Comparison of ENCODE assay signal across 10 mouse cellular contexts in genomic region chr13:112678154-112678553, GRCm38 (mm10). TPM values are rescaled to one million over a fixed set of nuclear protein-coding genes. Genes with fewer than 3 reads are reported as not detected.
DNase-seq lines count a peak whose midpoint lies in the region; ATAC-seq and TF ChIP-seq lines count a peak whose summit lies in the region.
"Had no signal": no experiment of that assay in that cellular context is flagged by ENCODE, and none has a peak within 500 bp of the region (broad histone marks: within the 10 kb centered on the region; RNA-seq: fewer than 3 reads in every experiment).

No protein-coding gene starts in this region.

- no peaks in the 10 kb centered on the region; the same call in 1 of the 2 replicates for H3K36me3 ChIP-seq in ES-E14 (ENCODE audit: control insufficient read depth, insufficient read depth, low read length, poor library complexity, severe bottlenecking)
- H3K36me3 ChIP-seq in liver, embryonic 15.5 days (replicated peaks) = peaks cover 15% of the 10 kb centered on the region
- H3K36me3 ChIP-seq: limb, embryonic 15.5 days had no signal

- TF ChIP-seq CTCF in layer of hippocampus, adult 2 months (conservative IDR thresholded peaks at IDR 0.05) = peak; percentile 48

- no peak overlapping the region for H3K9ac ChIP-seq in ES-E14 (ENCODE audit: insufficient read depth, low read depth, low read length, poor library complexity, severe bottlenecking)
- no peak overlapping the region for H3K9ac ChIP-seq in liver, embryonic 15.5 days
- H3K9ac ChIP-seq: limb, embryonic 15.5 days had no signal

- H3K27me3 ChIP-seq in liver, embryonic 15.5 days = no peaks in the 10 kb centered on the region
- H3K27me3 ChIP-seq: limb, embryonic 15.5 days had no signal

- H3K4me3 ChIP-seq in layer of hippocampus, adult 2 months = no peak overlapping the region
- H3K4me3 ChIP-seq in ES-E14 (ENCODE audit: insufficient read depth in 1 of 2, low read depth in 1 of 2, low read length in 2 of 2, poor library complexity in 1 of 2, severe bottlenecking in 1 of 2) = no peak overlapping the region
- H3K4me3 ChIP-seq in liver, embryonic 15.5 days (replicated peaks) = no peak overlapping the region
- H3K4me3 ChIP-seq: limb, embryonic 15.5 days; myocyte had no signal

- WGBS in liver, embryonic 15.5 days (ENCODE audit: insufficient replicate concordance) = 80% methylated on average over 4 of the region's 4 CpGs

- no peaks in the 10 kb centered on the region for H3K9me3 ChIP-seq in ES-E14 (ENCODE audit: control insufficient read depth, insufficient read depth, low read depth, low read length)
- H3K9me3 ChIP-seq in liver, embryonic 15.5 days (replicated peaks) = no peaks in the 10 kb centered on the region
- H3K9me3 ChIP-seq: limb, embryonic 15.5 days had no signal

- in situ Hi-C loops in ES-E14 (cut with MboI; ENCODE audit: low sequenced_read_pairs in 2 of 2, unreplicated experiment in 2 of 2) = loop anchor here in 1 of 2 experiments (10.0 kb wide), 1 partner anchor 177 kb away; no protein-coding TSS in a partner anchor

- peak; percentile 43; the same call in 1 of the 2 replicates for ATAC-seq in liver, embryonic 15.5 days (ENCODE audit: insufficient read depth)

- no peak for DNase-seq in layer of hippocampus, adult 2 months (ENCODE audit: low spot score in 2 of 2)
- no peak for DNase-seq in layer of hippocampus, adult 9-10 months (ENCODE audit: low spot score)
- DNase-seq in A20 (ENCODE audit: low read depth, low spot score) (peak; percentile 58), ES-E14 (ENCODE audit: low read depth, low spot score) (peak; percentile 36)
- DNase-seq in T-cell, adult 2 months (ENCODE audit: low spot score) = no peak
- no peak for DNase-seq in urinary bladder, postnatal 25 days (ENCODE audit: low spot score)

- no peaks in the 10 kb centered on the region for H3K4me1 ChIP-seq in ES-E14 (ENCODE audit: control insufficient read depth in 2 of 2, insufficient read depth in 2 of 2, low read length in 2 of 2, poor library complexity in 1 of 2)
- peaks cover 11% of the 10 kb centered on the region for H3K4me1 ChIP-seq in liver, embryonic 15.5 days (replicated peaks)

- no peak overlapping the region for H3K4me2 ChIP-seq in liver, embryonic 15.5 days
- H3K4me2 ChIP-seq: limb, embryonic 15.5 days had no signal

- H3K27ac ChIP-seq in layer of hippocampus, adult 2 months = no peak overlapping the region
- H3K27ac ChIP-seq in ES-E14 (ENCODE audit: insufficient read depth, low read depth, low read length, poor library complexity, severe bottlenecking) = no peak overlapping the region
- no peak overlapping the region for H3K27ac ChIP-seq in liver, embryonic 15.5 days (replicated peaks)
- H3K27ac ChIP-seq: limb, embryonic 15.5 days had no signal

TF ChIP-seq in ES-E14, 5 proteins besides CTCF, POLR2A, EP300 and RAD21:
- no peak for TF ChIP-seq MAFK (IDR thresholded peaks at IDR 0.05; ENCODE audit: insufficient read depth, low read depth, low read length)
- no peak for TF ChIP-seq CHD2 (IDR thresholded peaks at IDR 0.05; ENCODE audit: low read depth, low read length)
- TF ChIP-seq ZC3H11A (IDR thresholded peaks at IDR 0.05; ENCODE audit: borderline replicate concordance, low read depth, low read length) = no peak
- TF ChIP-seq ZNF384 (IDR thresholded peaks at IDR 0.05; ENCODE audit: low read depth, low read length) = no peak
- TF ChIP-seq HCFC1 (IDR thresholded peaks at IDR 0.05; ENCODE audit: borderline replicate concordance, insufficient read depth, low read length) = no peak
TF ChIP-seq in ES-E14: peak in this region for 0.

RNA-seq across cellular contexts. Expression of gene Slc38a9, which starts 17.6 kb away (rescaled TPM):
- total RNA-seq in layer of hippocampus, adult 2 months (2021) = 10 to 100 TPM; 26.5 to 26.8 TPM
- total RNA-seq in ES-E14 (2012; rRNA removed) = 13.1 and 21.8 TPM in 2 replicates
- 12.2 and 15.2 TPM in 2 replicates for polyA plus RNA-seq in liver, embryonic 15.5 days (2015; fragmentation: Nextera tagmentation; extraction: Ambion mirVana)

RNA-seq across cellular contexts. Expression of gene Ddx4, which starts 25.9 kb away (rescaled TPM):
- total RNA-seq in layer of hippocampus, adult 2 months (2021) = 1 to 10 TPM; 1.7 to 2.0 TPM
- 3.3 and 4.8 TPM in 2 replicates for total RNA-seq in ES-E14 (2012; rRNA removed)
- 0.23 and 0.33 TPM in 2 replicates for polyA plus RNA-seq in liver, embryonic 15.5 days (2015; fragmentation: Nextera tagmentation; extraction: Ambion mirVana)
- total RNA-seq: heart, postnatal 25 days had no signal
- polyA plus RNA-seq: myocyte had no signal

Comparison
In these comparisons a context has a peak if more than half of its experiments do, and no peak if none do; other contexts are left out.
1. DNase-seq: peak in A20 (single experiment) and ES-E14 (single experiment); none in layer of hippocampus, adult 2 months (0 of 2), layer of hippocampus, adult 9-10 months (single experiment), T-cell, adult 2 months (single experiment) and urinary bladder, postnatal 25 days (single experiment).